Mouse (Mus musculus) heart, postnatal 0 days (tissue): ENCODE results near the gene Fam3c. TPM values are rescaled to one million over a fixed set of nuclear protein-coding genes. Genes with fewer than 3 reads are reported as not detected.
A peak's percentile ranks its signal among the peaks of the same experiment; 100 is the strongest.

ENCODE experiments used
- ATAC-seq: fragments of 200-750 bp; cut with Nextera tagmentation; 2 replicates; pipeline ENCODE4 v1.8.0; 2017; ENCODE audit warnings: low read depth, moderate number of reproducible peaks, moderate library complexity; ENCODE audit not compliant: insufficient read depth
- DNase-seq: peaks from one replicate; pipeline ENCODE4 v3.0.0-alpha.2; 2016; ENCODE audit warnings: low spot score
- H3K27ac ChIP-seq: fragments of 300-500 bp; sonication (generic); 2 replicates; pipeline ENCODE4 v1.5.1; 2014; ENCODE audit warnings: low read depth, mild to moderate bottlenecking
- H3K27me3 ChIP-seq: fragments of 300-500 bp; sonication (generic); 2 replicates; pipeline ENCODE4 v1.6.1; 2014; ENCODE audit warnings: low read length, mixed read lengths; ENCODE audit not compliant: control insufficient read depth, insufficient read depth
- H3K36me3 ChIP-seq: fragments of 300-500 bp; sonication (generic); replicated peaks from 2 replicates; pipeline ENCODE4 v1.6.1; 2014; ENCODE audit warnings: low read length, mixed read lengths; ENCODE audit not compliant: control insufficient read depth, insufficient read depth
- H3K4me1 ChIP-seq: fragments of 300-500 bp; sonication (generic); 2 replicates; pipeline ENCODE4 v1.6.1; 2014; ENCODE audit warnings: antibody characterized with exemption; ENCODE audit not compliant: control insufficient read depth, insufficient read depth
- H3K4me2 ChIP-seq: fragments of 300-500 bp; sonication (generic); 2 replicates; pipeline ENCODE4 v1.6.1; 2014; ENCODE audit warnings: low read depth, mild to moderate bottlenecking, low read length, moderate library complexity
- H3K4me3 ChIP-seq: fragments of 300-500 bp; sonication (generic); 2 replicates; pipeline ENCODE4 v1.5.1; 2014; ENCODE audit warnings: low read depth, low read length
- H3K9ac ChIP-seq: fragments of 300-500 bp; sonication (generic); replicated peaks from 2 replicates; pipeline ENCODE4 v1.6.1; 2014; ENCODE audit warnings: low read depth, low read length, mixed read lengths
- H3K9me3 ChIP-seq: fragments of 300-500 bp; sonication (generic); replicated peaks from 2 replicates; pipeline ENCODE4 v1.6.1; 2016; ENCODE audit warnings: low read length; ENCODE audit not compliant: control insufficient read depth
- CTCF ChIP-seq: IDR thresholded peaks from 2 replicates; pipeline ENCODE4 v1.5.1; 2016; ENCODE audit warnings: antibody characterized with exemption, control low read depth, low read depth
- EP300 ChIP-seq: IDR thresholded peaks from 2 replicates; pipeline ENCODE4 v1.6.1; 2016; ENCODE audit warnings: antibody characterized with exemption, low read depth
- WGBS: fragments of 180-500 bp; shearing (Covaris S2); extraction: QIAGEN DNeasy Blood & Tissue Kit; methylation state at CpG from one replicate; pipeline ENCODE4 v1.1.7; 2014; 5-methylcytosine and 5-hydroxymethylcytosine counted together
- polyA plus RNA-seq: library from polyadenylated mRNA; unstranded; fragments of >200 nt; fragmentation: Nextera tagmentation; extraction: Ambion mirVana; gene quantifications from 2 replicates; pipeline ENCODE4 v1.2.1, GENCODE M21; 2015
- total RNA-seq: library from RNA; depleted of rRNA; stranded (reverse); fragments of >200 nt; gene quantifications from 2 replicates; pipeline ENCODE4 v1.2.3, GENCODE M21; 2014; ENCODE audit warnings: low replicate concordance

The Fam3c gene
- total and polyA plus RNA-seq, 2 experiments from 2014 or later, result 7.3 to 27.9 TPM

- H3K4me2 ChIP-seq, result no peak overlapping the region
- H3K36me3 ChIP-seq, result no peaks in the 10 kb centered on the region
- DNase-seq (no peak), ATAC-seq (no peak)
- H3K9me3 ChIP-seq, result no peaks in the 10 kb centered on the region
- TF ChIP-seq EP300 (no peak), CTCF (no peak)
- peaks cover 8% of the 10 kb centered on the region; the same call in 1 of the 2 replicates for H3K4me1 ChIP-seq
- H3K27ac ChIP-seq, result no peak overlapping the region
- H3K9ac ChIP-seq, result no peak overlapping the region
- H3K4me3 ChIP-seq, result no peak overlapping the region
- peaks cover 39% of the 10 kb centered on the region for H3K27me3 ChIP-seq
- 30% methylated on average over 4 of the region's 4 CpGs for WGBS
These were observed 64.0 kb downstream of the Fam3c start for GRCm38 (mm10) chr6:22292056-22292455.

GRCm38 (mm10) chr6:22290790-22291189 is 65.3 kb downstream of the Fam3c start:
- no peaks in the 10 kb centered on the region for H3K36me3 ChIP-seq
- 80% methylated on average over 8 of the region's 8 CpGs for WGBS
- H3K4me1 ChIP-seq, result peaks cover 8% of the 10 kb centered on the region; the same call in 1 of the 2 replicates
- no peak overlapping the region for H3K4me3 ChIP-seq
- H3K27ac ChIP-seq, result no peak overlapping the region
- no peak for ATAC-seq
- peaks cover 45% of the 10 kb centered on the region for H3K27me3 ChIP-seq
- H3K4me2 ChIP-seq, result no peak overlapping the region
- H3K9ac ChIP-seq, result no peak overlapping the region
- DNase-seq, result no peak
- no peak for TF ChIP-seq CTCF
- no peak for TF ChIP-seq EP300
- H3K9me3 ChIP-seq, result no peaks in the 10 kb centered on the region

- peaks cover 8% of the 10 kb centered on the region; the same call in 1 of the 2 replicates for H3K4me1 ChIP-seq
- H3K27ac ChIP-seq, result no peak overlapping the region
- H3K27me3 ChIP-seq, result peaks cover 45% of the 10 kb centered on the region
- no peaks in the 10 kb centered on the region for H3K9me3 ChIP-seq
- no peak overlapping the region for H3K9ac ChIP-seq
- H3K4me2 ChIP-seq, result peak overlapping the region; percentile 66
- no peak for ATAC-seq
- TF ChIP-seq EP300, result no peak
- no peak for TF ChIP-seq CTCF
- H3K36me3 ChIP-seq, result no peaks in the 10 kb centered on the region
- WGBS, result 7% methylated on average over 21 of the region's 21 CpGs
- peak overlapping the region; percentile 45 for H3K4me3 ChIP-seq
- DNase-seq, result no peak
These were observed 66.5 kb downstream of the Fam3c start for GRCm38 (mm10) chr6:22289461-22290021.

- WGBS, result 1% methylated on average over 38 of the region's 38 CpGs
- Histone ChIP-seq H3K9ac (no peak overlapping the region; the same call in 1 of the 2 replicates), H3K4me2 (peak overlapping the region; percentile 66), H3K4me3 (peak overlapping the region; percentile 45), H3K36me3 (no peaks in the 10 kb centered on the region), H3K4me1 (peaks cover 8% of the 10 kb centered on the region; the same call in 1 of the 2 replicates), H3K9me3 (no peaks in the 10 kb centered on the region), H3K27me3 (peaks cover 42% of the 10 kb centered on the region), H3K27ac (no peak overlapping the region)
- DNase-seq (no peak), ATAC-seq (peak; percentile 41)
- TF ChIP-seq EP300, result no peak
- no peak for TF ChIP-seq CTCF
These were observed 67.1 kb downstream of the Fam3c start for GRCm38 (mm10) chr6:22288737-22289460.

GRCm38 (mm10) chr6:22288004-22288736 is 67.9 kb downstream of the Fam3c start, which contains the start of gene Wnt16:
Gene Wnt16, plus strand, starts transcription at chr6:22288227.
- H3K27ac ChIP-seq, result no peak within 1 kb of the TSS
- ATAC-seq (peak; percentile 41), DNase-seq (no peak)
- H3K9me3 ChIP-seq, result no peaks in the 10 kb centered on the region
- no peaks in the 10 kb centered on the region for H3K36me3 ChIP-seq
- H3K9ac ChIP-seq, result no peak within 1 kb of the TSS; the same call in 1 of the 2 replicates
- H3K4me3 ChIP-seq, result peak within 1 kb of the TSS; percentile 45
- peaks cover 41% of the 10 kb centered on the region for H3K27me3 ChIP-seq
- peaks cover 8% of the 10 kb centered on the region; the same call in 1 of the 2 replicates for H3K4me1 ChIP-seq
- TF ChIP-seq EP300, result no peak
- TF ChIP-seq CTCF, result no peak
- peak within 1 kb of the TSS; percentile 66 for H3K4me2 ChIP-seq
- 3% methylated on average over 20 of the region's 20 CpGs for WGBS
